Mouse (Mus musculus): ENCODE measurements around the gene Vsig10. TPM values are rescaled to one million over a fixed set of nuclear protein-coding genes. Genes with fewer than 3 reads are reported as not detected.
A peak's percentile ranks its signal among the peaks of the same experiment; 100 is the strongest.
"Not testable (repeated sequence)": the region's sequence is repeated elsewhere in the genome, so short reads cannot be mapped to it uniquely, and the experiment has no call there.

Gene Vsig10
- polyA plus RNA-seq, 1 experiment from 2014 or later, result 2.0 TPM

DNA sequence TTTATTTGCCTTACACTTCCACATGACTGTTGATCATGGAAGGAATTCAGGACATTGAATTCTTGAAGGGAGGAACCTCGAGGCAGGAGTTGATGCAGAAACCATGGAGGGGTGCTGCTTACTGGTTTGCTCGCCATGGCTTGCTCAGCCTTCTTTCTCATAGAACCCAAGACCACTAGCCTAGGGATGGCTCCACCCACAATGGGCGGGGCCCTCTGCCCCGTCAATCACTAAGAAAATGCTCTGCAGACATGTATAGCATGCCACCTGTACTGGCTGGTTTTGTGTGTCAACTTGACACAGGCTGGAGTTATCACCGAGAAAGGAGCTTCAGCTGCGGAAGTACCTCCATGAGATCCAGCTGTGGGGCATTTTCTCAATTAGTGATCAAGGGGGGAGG lies 21.2 kb downstream of the Vsig10 start:
- H3K4me3 ChIP-seq (ENCODE audit: low read depth, low read length), result no peak overlapping the region
- H3K36me3 ChIP-seq (ENCODE audit: control insufficient read depth, insufficient read depth, low read length), result no peaks in the 10 kb centered on the region
- WGBS, result 87% methylated on average over 6 of the region's 6 CpGs
- no peak overlapping the region for H3K27ac ChIP-seq (ENCODE audit: low read depth, low read length)
- no peaks in the 10 kb centered on the region for H3K4me1 ChIP-seq (replicated peaks; ENCODE audit: control insufficient read depth, insufficient read depth, low read length)
- H3K27me3 ChIP-seq (ENCODE audit: control insufficient read depth, insufficient read depth, low read length), result no peaks in the 10 kb centered on the region
- H3K9me3 ChIP-seq (ENCODE audit: control insufficient read depth, low read length), result no peaks in the 10 kb centered on the region
- DNase-seq (ENCODE audit: low spot score) (no peak), ATAC-seq (ENCODE audit: low FRiP score) (no peak)
- H3K4me2 ChIP-seq (replicated peaks; ENCODE audit: low read depth, low read length), result no peak overlapping the region
- no peak overlapping the region for H3K9ac ChIP-seq (ENCODE audit: low read depth, low read length)

DNA sequence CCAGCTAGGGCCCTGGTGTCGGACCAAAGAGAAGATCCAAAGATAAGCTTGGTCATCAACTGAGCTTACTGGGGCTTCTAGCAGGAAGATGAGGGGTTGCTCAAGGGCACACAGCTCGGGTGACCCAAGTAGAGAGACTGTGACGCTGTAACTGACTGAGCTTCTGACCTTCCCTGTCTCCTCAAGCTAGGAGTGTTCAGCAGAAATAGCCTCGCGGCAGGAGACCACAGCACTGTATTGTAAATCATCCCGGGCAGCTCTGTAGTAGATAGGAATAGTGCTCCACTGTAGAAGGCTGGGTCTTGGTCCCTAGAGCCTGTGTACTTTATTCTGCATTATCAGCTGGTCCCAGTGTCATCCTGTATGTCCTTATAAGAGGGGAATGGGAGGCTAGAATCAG lies 23.0 kb downstream of the Vsig10 start:
- DNase-seq (ENCODE audit: low spot score) (no peak), ATAC-seq (ENCODE audit: low FRiP score) (no peak)
- Histone ChIP-seq H3K9ac (ENCODE audit: low read depth, low read length) (no peak overlapping the region), H3K4me3 (ENCODE audit: low read depth, low read length) (no peak overlapping the region), H3K27ac (ENCODE audit: low read depth, low read length) (no peak overlapping the region), H3K4me1 (replicated peaks; ENCODE audit: control insufficient read depth, insufficient read depth, low read length) (no peaks in the 10 kb centered on the region), H3K9me3 (ENCODE audit: control insufficient read depth, low read length) (no peaks in the 10 kb centered on the region), H3K27me3 (ENCODE audit: control insufficient read depth, insufficient read depth, low read length) (no peaks in the 10 kb centered on the region), H3K36me3 (ENCODE audit: control insufficient read depth, insufficient read depth, low read length) (no peaks in the 10 kb centered on the region), H3K4me2 (replicated peaks; ENCODE audit: low read depth, low read length) (no peak overlapping the region)
- WGBS, result 87% methylated on average over 6 of the region's 6 CpGs

DNA sequence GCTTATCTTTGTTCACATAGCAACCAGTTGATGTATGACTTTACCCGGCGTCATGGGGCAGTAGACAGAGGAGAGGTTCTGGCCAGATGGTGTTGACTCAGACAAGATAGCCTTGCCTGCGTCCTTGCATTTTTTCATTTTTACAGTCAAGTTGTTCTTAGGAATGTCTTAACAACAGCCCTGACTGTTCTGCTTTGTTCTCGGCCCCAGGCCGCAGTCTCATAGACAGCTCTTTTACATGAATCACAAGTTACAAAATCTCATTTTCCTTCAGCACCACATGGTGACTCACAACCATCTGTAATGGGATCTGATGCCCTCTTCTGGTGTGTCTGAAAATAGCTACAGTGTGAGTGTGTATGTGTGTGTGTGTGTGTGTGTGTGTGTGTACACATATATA lies 25.6 kb downstream of the Vsig10 start:
- not testable (repeated sequence) for H3K4me2 ChIP-seq (replicated peaks; ENCODE audit: low read depth, low read length); H3K9me3 ChIP-seq (ENCODE audit: control insufficient read depth, low read length); H3K4me3 ChIP-seq (ENCODE audit: low read depth, low read length); DNase-seq (ENCODE audit: low spot score); H3K27ac ChIP-seq (ENCODE audit: low read depth, low read length); H3K9ac ChIP-seq (ENCODE audit: low read depth, low read length); H3K27me3 ChIP-seq (ENCODE audit: control insufficient read depth, insufficient read depth, low read length); H3K4me1 ChIP-seq (replicated peaks; ENCODE audit: control insufficient read depth, insufficient read depth, low read length); ATAC-seq (ENCODE audit: low FRiP score); H3K36me3 ChIP-seq (ENCODE audit: control insufficient read depth, insufficient read depth, low read length)
- 87% methylated on average over 5 of the region's 5 CpGs for WGBS

DNA sequence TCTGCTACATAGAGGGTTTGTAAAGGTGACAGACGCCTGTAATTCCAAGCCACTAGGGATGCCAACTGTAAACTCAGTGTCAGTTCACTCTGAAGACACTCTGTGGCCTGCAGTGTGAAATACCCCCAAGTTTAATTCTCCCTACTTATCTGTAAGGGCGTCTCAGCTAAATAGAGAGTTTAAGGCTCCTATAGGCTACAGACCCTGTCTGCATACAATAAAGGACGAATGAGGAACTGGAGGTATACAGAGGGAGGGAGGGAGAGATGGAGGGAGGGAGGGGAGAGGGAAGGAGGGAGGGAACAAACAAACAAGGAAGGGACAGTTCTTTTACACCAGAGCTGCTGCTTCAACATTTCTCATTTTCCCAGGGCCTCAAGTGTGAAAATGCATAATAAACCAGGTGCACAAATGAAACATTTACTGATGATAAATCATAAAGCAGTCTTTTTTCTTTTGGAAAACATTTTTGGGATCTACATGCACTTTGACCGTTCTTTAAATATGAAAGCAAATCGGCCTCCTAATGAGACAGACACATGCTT lies 26.6 kb downstream of the Vsig10 start:
- no peak overlapping the region for H3K9ac ChIP-seq (ENCODE audit: low read depth, low read length)
- no peak overlapping the region for H3K4me3 ChIP-seq (ENCODE audit: low read depth, low read length)
- no peak overlapping the region for H3K27ac ChIP-seq (ENCODE audit: low read depth, low read length)
- no peaks in the 10 kb centered on the region for H3K36me3 ChIP-seq (ENCODE audit: control insufficient read depth, insufficient read depth, low read length)
- WGBS, result 80% methylated on average over 5 of the region's 5 CpGs
- no peak overlapping the region for H3K4me2 ChIP-seq (replicated peaks; ENCODE audit: low read depth, low read length)
- no peaks in the 10 kb centered on the region for H3K27me3 ChIP-seq (ENCODE audit: control insufficient read depth, insufficient read depth, low read length)
- no peaks in the 10 kb centered on the region for H3K4me1 ChIP-seq (replicated peaks; ENCODE audit: control insufficient read depth, insufficient read depth, low read length)
- no peaks in the 10 kb centered on the region for H3K9me3 ChIP-seq (ENCODE audit: control insufficient read depth, low read length)
- ATAC-seq (ENCODE audit: low FRiP score), result no peak
- DNase-seq (ENCODE audit: low spot score), result no peak

DNA sequence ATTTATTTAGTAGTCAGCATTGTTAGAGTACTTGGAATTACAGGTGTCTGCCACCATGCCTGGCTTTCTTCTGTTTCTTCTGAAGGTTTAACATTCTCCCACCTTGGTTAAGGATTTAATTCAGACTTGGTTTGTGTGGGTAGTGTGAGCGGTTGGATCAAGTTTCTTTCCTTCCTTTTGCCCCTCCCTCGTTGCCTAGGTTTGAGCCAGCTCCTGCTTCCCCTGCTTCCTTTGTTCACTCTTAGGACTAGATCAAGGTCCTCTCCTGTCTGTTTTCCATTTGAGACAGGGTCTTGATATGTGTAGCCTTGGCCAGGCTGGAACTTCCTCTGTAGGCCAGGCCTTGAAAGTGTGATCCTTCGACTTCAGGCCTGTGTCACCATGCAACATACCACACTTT lies 27.4 kb downstream of the Vsig10 start:
- no peaks in the 10 kb centered on the region for H3K36me3 ChIP-seq (ENCODE audit: control insufficient read depth, insufficient read depth, low read length)
- DNase-seq (ENCODE audit: low spot score) (no peak), ATAC-seq (ENCODE audit: low FRiP score) (no peak)
- H3K9me3 ChIP-seq (ENCODE audit: control insufficient read depth, low read length), result no peaks in the 10 kb centered on the region
- 65% methylated on average over 3 of the region's 3 CpGs for WGBS
- no peaks in the 10 kb centered on the region for H3K4me1 ChIP-seq (replicated peaks; ENCODE audit: control insufficient read depth, insufficient read depth, low read length)
- H3K27me3 ChIP-seq (ENCODE audit: control insufficient read depth, insufficient read depth, low read length), result no peaks in the 10 kb centered on the region
- H3K4me2 ChIP-seq (replicated peaks; ENCODE audit: low read depth, low read length), result no peak overlapping the region
- no peak overlapping the region for H3K27ac ChIP-seq (ENCODE audit: low read depth, low read length)
- H3K9ac ChIP-seq (ENCODE audit: low read depth, low read length), result no peak overlapping the region
- H3K4me3 ChIP-seq (ENCODE audit: low read depth, low read length), result no peak overlapping the region

DNA sequence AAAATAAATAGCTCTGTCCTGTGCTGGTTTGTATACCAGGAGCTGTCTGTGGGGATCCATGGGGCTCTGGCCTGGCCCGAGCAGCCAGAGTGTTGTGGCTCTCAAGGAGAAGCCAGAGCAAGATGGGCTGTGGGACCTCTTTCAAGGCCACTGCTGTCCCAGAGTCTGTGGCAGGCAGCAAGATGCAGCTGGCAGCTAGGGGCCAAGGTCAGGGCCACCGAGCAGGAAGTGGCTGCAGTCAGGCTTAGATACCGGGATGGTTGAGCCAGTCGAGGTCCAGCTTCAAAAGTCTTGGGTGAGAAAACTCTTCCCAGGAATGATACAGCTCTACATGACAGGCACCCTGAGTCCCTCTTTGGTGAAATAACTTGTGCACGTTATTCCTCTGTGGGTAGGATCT lies 28.1 kb downstream of the Vsig10 start:
- ATAC-seq (ENCODE audit: low FRiP score) (no peak), DNase-seq (ENCODE audit: low spot score) (no peak)
- H3K36me3 ChIP-seq (ENCODE audit: control insufficient read depth, insufficient read depth, low read length), result no peaks in the 10 kb centered on the region
- H3K27me3 ChIP-seq (ENCODE audit: control insufficient read depth, insufficient read depth, low read length), result no peaks in the 10 kb centered on the region
- WGBS, result 85% methylated on average over 5 of the region's 5 CpGs
- no peak overlapping the region for H3K9ac ChIP-seq (ENCODE audit: low read depth, low read length)
- no peak overlapping the region for H3K4me3 ChIP-seq (ENCODE audit: low read depth, low read length)
- H3K4me2 ChIP-seq (replicated peaks; ENCODE audit: low read depth, low read length), result no peak overlapping the region
- H3K4me1 ChIP-seq (replicated peaks; ENCODE audit: control insufficient read depth, insufficient read depth, low read length), result no peaks in the 10 kb centered on the region
- H3K27ac ChIP-seq (ENCODE audit: low read depth, low read length), result no peak overlapping the region
- no peaks in the 10 kb centered on the region for H3K9me3 ChIP-seq (ENCODE audit: control insufficient read depth, low read length)

DNA sequence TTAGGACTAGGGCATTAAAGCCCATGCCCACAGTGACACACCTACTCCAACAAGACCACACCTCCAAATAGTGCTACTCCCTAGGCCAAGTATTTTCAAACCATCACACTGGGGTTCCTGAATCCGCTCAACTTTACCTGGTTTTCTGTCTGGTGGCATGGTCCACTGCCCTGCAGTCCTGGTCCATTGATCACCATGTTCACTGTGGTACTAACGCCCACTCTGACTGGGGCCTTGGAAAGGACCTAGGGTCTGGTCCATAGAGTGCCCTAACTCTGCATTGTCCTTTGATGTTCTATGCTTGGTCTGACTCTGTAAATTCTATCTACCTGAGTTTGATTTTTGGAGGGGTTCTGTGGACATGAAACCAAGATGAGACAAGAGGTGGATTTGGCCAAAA lies 29.0 kb downstream of the Vsig10 start:
- no peak overlapping the region for H3K9ac ChIP-seq (ENCODE audit: low read depth, low read length)
- no peak overlapping the region for H3K4me2 ChIP-seq (replicated peaks; ENCODE audit: low read depth, low read length)
- H3K36me3 ChIP-seq (ENCODE audit: control insufficient read depth, insufficient read depth, low read length), result no peaks in the 10 kb centered on the region
- no peak for ATAC-seq (ENCODE audit: low FRiP score)
- H3K9me3 ChIP-seq (ENCODE audit: control insufficient read depth, low read length), result no peaks in the 10 kb centered on the region
- no peak for DNase-seq (ENCODE audit: low spot score)
- no peaks in the 10 kb centered on the region for H3K4me1 ChIP-seq (replicated peaks; ENCODE audit: control insufficient read depth, insufficient read depth, low read length)
- H3K27ac ChIP-seq (ENCODE audit: low read depth, low read length), result no peak overlapping the region
- H3K27me3 ChIP-seq (ENCODE audit: control insufficient read depth, insufficient read depth, low read length), result no peaks in the 10 kb centered on the region
- 91% methylated on average over 2 of the region's 2 CpGs for WGBS
- no peak overlapping the region for H3K4me3 ChIP-seq (ENCODE audit: low read depth, low read length)

DNA sequence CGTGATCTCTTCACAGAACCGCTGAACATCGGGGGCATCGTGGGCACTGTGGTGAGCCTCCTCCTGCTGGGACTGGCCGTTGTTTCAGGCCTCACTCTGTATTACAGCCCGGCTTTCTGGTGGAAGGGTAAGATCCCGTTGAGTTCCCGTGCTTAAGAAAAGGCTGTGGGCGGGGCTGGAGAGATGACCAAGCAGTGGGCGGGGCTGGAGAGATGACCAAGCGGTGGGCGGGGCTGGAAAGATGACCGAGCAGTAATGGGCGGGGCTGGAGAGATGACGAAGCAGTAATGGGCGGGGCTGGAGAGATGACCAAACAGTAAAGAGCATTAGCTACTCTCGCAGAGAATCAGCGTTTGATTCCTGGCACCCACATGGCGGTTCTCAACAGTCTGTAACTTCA lies 29.4 kb downstream of the Vsig10 start:
- H3K4me1 ChIP-seq (replicated peaks; ENCODE audit: control insufficient read depth, insufficient read depth, low read length), result no peaks in the 10 kb centered on the region
- no peak overlapping the region; the same call in 1 of the 2 replicates for H3K4me2 ChIP-seq (replicated peaks; ENCODE audit: low read depth, low read length)
- H3K4me3 ChIP-seq (ENCODE audit: low read depth, low read length), result no peak overlapping the region
- H3K27me3 ChIP-seq (ENCODE audit: control insufficient read depth, insufficient read depth, low read length), result no peaks in the 10 kb centered on the region
- no peaks in the 10 kb centered on the region for H3K36me3 ChIP-seq (ENCODE audit: control insufficient read depth, insufficient read depth, low read length)
- no peak overlapping the region for H3K27ac ChIP-seq (ENCODE audit: low read depth, low read length)
- DNase-seq (ENCODE audit: low spot score) (peak; percentile 85), ATAC-seq (ENCODE audit: low FRiP score) (peak; percentile 57; the same call in 1 of the 2 replicates)
- H3K9ac ChIP-seq (ENCODE audit: low read depth, low read length), result no peak overlapping the region
- WGBS, result 25% methylated on average over 19 of the region's 19 CpGs
- no peaks in the 10 kb centered on the region for H3K9me3 ChIP-seq (ENCODE audit: control insufficient read depth, low read length)

DNA sequence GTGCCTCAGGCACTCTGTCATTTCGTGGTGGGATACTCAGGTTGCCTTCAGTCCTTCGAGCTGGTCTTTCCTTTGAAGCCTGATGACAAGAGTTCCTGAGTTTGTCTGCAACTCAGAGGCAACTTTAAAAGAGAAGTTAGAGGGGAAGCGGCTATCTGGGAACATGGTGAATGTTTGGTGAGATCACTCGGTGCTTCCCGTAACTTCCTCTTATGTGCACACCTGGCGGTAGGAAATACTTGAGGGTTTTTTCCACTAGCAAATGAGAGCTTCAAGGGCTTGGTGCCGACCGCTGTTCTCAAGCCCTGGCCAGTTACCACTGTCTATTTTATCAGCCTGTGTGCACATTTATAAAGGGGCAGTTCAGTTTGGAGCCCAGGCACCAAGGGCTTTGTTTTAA lies 35.2 kb downstream of the Vsig10 start:
- 0 out of 2 replicates have a peak, but pooled peaks cover 2% of the 10 kb centered on the region for H3K4me1 ChIP-seq (replicated peaks; ENCODE audit: control insufficient read depth, insufficient read depth, low read length)
- H3K27ac ChIP-seq (ENCODE audit: low read depth, low read length), result no peak overlapping the region
- H3K9ac ChIP-seq (ENCODE audit: low read depth, low read length), result no peak overlapping the region
- WGBS, result 84% methylated on average over 8 of the region's 8 CpGs
- H3K9me3 ChIP-seq (ENCODE audit: control insufficient read depth, low read length), result no peaks in the 10 kb centered on the region
- no peak for ATAC-seq (ENCODE audit: low FRiP score)
- H3K4me2 ChIP-seq (replicated peaks; ENCODE audit: low read depth, low read length), result no peak overlapping the region
- no peak for DNase-seq (ENCODE audit: low spot score)
- H3K27me3 ChIP-seq (ENCODE audit: control insufficient read depth, insufficient read depth, low read length), result no peaks in the 10 kb centered on the region
- no peaks in the 10 kb centered on the region for H3K36me3 ChIP-seq (ENCODE audit: control insufficient read depth, insufficient read depth, low read length)
- no peak overlapping the region for H3K4me3 ChIP-seq (ENCODE audit: low read depth, low read length)
